Mouse (Mus musculus) lung, postnatal 14 days (tissue): ENCODE measurements around the gene Erp27.
A peak's percentile ranks its signal among the peaks of the same experiment; 100 is the strongest.

Experiments
- DNase-seq: peaks from one replicate; pipeline ENCODE4 v3.0.0; 2021

Gene Erp27

GRCm38 (mm10) chr6:136857873-136858260 is 64.1 kb downstream of the Erp27 start:
- DNase-seq = peak; percentile 56
